In the genomic region with DNA sequence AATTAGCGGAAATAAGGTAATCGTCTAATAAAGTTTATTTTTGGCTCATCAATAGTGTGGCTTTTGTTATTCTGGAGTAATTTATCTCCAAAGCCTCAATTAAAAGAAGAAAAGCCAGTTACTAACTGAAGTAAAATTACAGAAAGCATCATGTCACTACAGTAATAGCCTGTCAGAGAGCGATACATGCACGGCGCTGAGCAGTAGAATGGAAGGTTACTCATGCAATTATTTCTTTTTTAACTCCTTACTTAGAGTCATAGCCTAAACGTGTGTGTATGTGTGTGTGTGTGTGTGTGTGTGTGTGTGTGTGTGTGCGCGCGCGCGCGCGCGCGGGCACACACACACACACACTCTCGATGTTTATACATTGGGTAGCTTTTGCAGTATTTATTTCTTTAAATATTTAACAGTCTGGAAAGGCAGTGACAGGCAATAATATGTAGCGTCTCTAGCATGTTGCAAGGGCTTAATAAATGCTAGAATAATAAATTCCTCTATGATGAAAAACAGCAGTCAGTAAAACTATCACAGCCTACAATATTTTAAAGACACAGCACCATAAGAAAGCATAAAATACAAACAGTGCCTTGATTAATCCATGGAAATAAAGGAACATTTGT, we compare ENCODE assay signal across 8 mouse cellular contexts. TPM values are rescaled to one million over a fixed set of nuclear protein-coding genes. Genes with fewer than 3 reads are reported as not detected.
DNase-seq lines count a peak whose midpoint lies in the region; ATAC-seq lines count a peak whose summit lies in the region.

No protein-coding gene starts in this region.

- ATAC-seq in liver, embryonic 16.5 days (ENCODE audit: low read depth), result no peak

- H3K4me2 ChIP-seq in liver, embryonic 16.5 days (ENCODE audit: low read depth, low read length), result peak overlapping the region; percentile 42

- H3K9ac ChIP-seq in liver, embryonic 16.5 days (ENCODE audit: low read depth, low read length), result no peak overlapping the region

- no peaks in the 10 kb centered on the region for H3K36me3 ChIP-seq in hindbrain, embryonic 10.5 days
- no peaks in the 10 kb centered on the region for H3K36me3 ChIP-seq in liver, embryonic 16.5 days (ENCODE audit: control insufficient read depth, insufficient read depth)

- peaks cover 58% of the 10 kb centered on the region for H3K4me1 ChIP-seq in hindbrain, embryonic 10.5 days (replicated peaks)
- no peaks in the 10 kb centered on the region; the same call in 1 of the 2 replicates for H3K4me1 ChIP-seq in liver, embryonic 16.5 days (ENCODE audit: control insufficient read depth, low read depth, low read length)

- no peak overlapping the region for H3K27ac ChIP-seq in hindbrain, embryonic 10.5 days
- no peak overlapping the region for H3K27ac ChIP-seq in liver, embryonic 16.5 days (ENCODE audit: low read length)

- no peaks in the 10 kb centered on the region; the same call in 1 of the 2 replicates for H3K27me3 ChIP-seq in hindbrain, embryonic 10.5 days (ENCODE audit: insufficient read depth, poor library complexity, severe bottlenecking)
- peaks cover 29% of the 10 kb centered on the region for H3K27me3 ChIP-seq in liver, embryonic 16.5 days (ENCODE audit: control insufficient read depth, insufficient read depth, low read depth, low read length)

- H3K4me3 ChIP-seq in hindbrain, embryonic 10.5 days, result peak overlapping the region; percentile 76
- H3K4me3 ChIP-seq in liver, embryonic 16.5 days (ENCODE audit: low read depth, low read length), result peak overlapping the region; percentile 24

- peak; percentile 30 to 35 for DNase-seq in cerebellum, postnatal 10 days
- no peak for DNase-seq in cerebellum, adult 11 months
- peak; percentile 35 for DNase-seq in Muller cell, postnatal 12 days (ENCODE audit: inconsistent ontology term)
- no peak for DNase-seq in hindbrain, embryonic 10.5 days (ENCODE audit: low spot score)
- DNase-seq in layer of hippocampus, postnatal 14 days (ENCODE audit: low spot score in 2 of 2), result no peak
- no peak for DNase-seq in right cerebral cortex, postnatal 14 days
- DNase-seq in ovary, adult 18-20 months (ENCODE audit: low spot score), result no peak

- 6% methylated on average over 17 of the region's 17 CpGs for WGBS in hindbrain, embryonic 10.5 days
- WGBS in liver, embryonic 16.5 days (ENCODE audit: insufficient replicate concordance), result 16% methylated on average over 17 of the region's 17 CpGs

- no peaks in the 10 kb centered on the region for H3K9me3 ChIP-seq in hindbrain, embryonic 10.5 days
- H3K9me3 ChIP-seq in liver, embryonic 16.5 days (replicated peaks; ENCODE audit: control insufficient read depth, low read length), result no peaks in the 10 kb centered on the region

RNA-seq across cellular contexts. Expression of a gene that starts 0.9 kb away (rescaled TPM):
- 16.0 and 16.9 TPM in 2 replicates for polyA plus RNA-seq in hindbrain, embryonic 10.5 days (2016; fragmentation: Nextera tagmentation; extraction: Ambion mirVana)
- 1.7 and 2.1 TPM in 2 replicates for polyA plus RNA-seq in liver, embryonic 16.5 days (2015; fragmentation: Nextera tagmentation; extraction: Ambion mirVana)
- 10 to 100 TPM; 20.4 to 26.0 TPM for total RNA-seq in layer of hippocampus, postnatal 14 days (2021)

Comparison
In these comparisons a context has a peak if more than half of its experiments do, and no peak if none do; other contexts are left out.
1. DNase-seq: peak in cerebellum, postnatal 10 days (2 of 2) and Muller cell, postnatal 12 days (single experiment); none in cerebellum, adult 11 months (single experiment), hindbrain, embryonic 10.5 days (single experiment), layer of hippocampus, postnatal 14 days (0 of 2), right cerebral cortex, postnatal 14 days (single experiment) and ovary, adult 18-20 months (single experiment).